Mouse (Mus musculus) intestine, embryonic 15.5 days (tissue): ENCODE results near the gene Nmrk2. TPM values are rescaled to one million over a fixed set of nuclear protein-coding genes. Genes with fewer than 3 reads are reported as not detected.

Source experiments
- ATAC-seq: fragments of 200-750 bp; cut with Nextera tagmentation; 2 replicates; pipeline ENCODE4 v1.8.0; 2017; ENCODE audit warnings: moderate TSS enrichment, moderate library complexity
- H3K27ac ChIP-seq: fragments of 300-500 bp; sonication (generic); 2 replicates; pipeline ENCODE4 v1.5.1; 2015; ENCODE audit warnings: mild to moderate bottlenecking, inconsistent platforms
- H3K27me3 ChIP-seq: fragments of 300-500 bp; sonication (generic); replicated peaks from 2 replicates; pipeline ENCODE4 v1.6.1; 2015; ENCODE audit warnings: inconsistent platforms
- H3K36me3 ChIP-seq: fragments of 300-500 bp; sonication (generic); 2 replicates; pipeline ENCODE4 v1.6.1; 2015; ENCODE audit warnings: inconsistent platforms
- H3K4me1 ChIP-seq: fragments of 300-500 bp; sonication (generic); replicated peaks from 2 replicates; pipeline ENCODE4 v1.6.1; 2015; ENCODE audit warnings: inconsistent platforms
- H3K4me2 ChIP-seq: fragments of 300-500 bp; sonication (generic); replicated peaks from 2 replicates; pipeline ENCODE4 v1.6.1; 2015; ENCODE audit warnings: mild to moderate bottlenecking, inconsistent platforms
- H3K4me3 ChIP-seq: fragments of 300-500 bp; sonication (generic); replicated peaks from 2 replicates; pipeline ENCODE4 v1.5.1; 2015; ENCODE audit warnings: inconsistent platforms
- H3K9ac ChIP-seq: fragments of 300-500 bp; sonication (generic); 2 replicates; pipeline ENCODE4 v1.6.1; 2015; ENCODE audit warnings: inconsistent platforms
- H3K9me3 ChIP-seq: fragments of 300-500 bp; sonication (generic); 2 replicates; pipeline ENCODE4 v1.6.1; 2016; ENCODE audit warnings: inconsistent platforms
- WGBS: fragments of 180-500 bp; shearing (Covaris S2); methylation state at CpG from one replicate; pipeline ENCODE4 v1.1.7; 2015; 5-methylcytosine and 5-hydroxymethylcytosine counted together
- polyA plus RNA-seq: library from polyadenylated mRNA; unstranded; fragments of >200 nt; fragmentation: Nextera tagmentation; extraction: Ambion mirVana; gene quantifications from 2 replicates; pipeline ENCODE4 v1.2.1, GENCODE M21; 2015

Nmrk2 gene
- polyA plus RNA-seq, 1 experiment from 2014 or later: not detected

- 1% methylated on average over 29 of the region's 29 CpGs for WGBS
- ATAC-seq: peak; percentile 50
Observed at GRCm38 (mm10) chr10:81168521-81169244, 33.2 kb downstream of the Nmrk2 start.

GRCm38 (mm10) chr10:81168087-81168431, 33.8 kb downstream of the Nmrk2 start:
- H3K4me3 ChIP-seq: peak overlapping the region; percentile 72
- H3K4me2 ChIP-seq: peak overlapping the region; percentile 89
- peaks cover 18% of the 10 kb centered on the region for H3K4me1 ChIP-seq
- H3K9ac ChIP-seq: peak overlapping the region; percentile 54
- H3K36me3 ChIP-seq: peaks cover 10% of the 10 kb centered on the region; the same call in 1 of the 2 replicates
- H3K27me3 ChIP-seq: no peaks in the 10 kb centered on the region
- peak overlapping the region; percentile 84 for H3K27ac ChIP-seq
- WGBS: 10% methylated on average over 5 of the region's 5 CpGs
- ATAC-seq: peak; percentile 60
- H3K9me3 ChIP-seq: no peaks in the 10 kb centered on the region

More at GRCm38 (mm10) chr10:81168521-81169244, 33.2 kb downstream of the Nmrk2 start:
- Histone ChIP-seq H3K4me2 (peak overlapping the region; percentile 89), H3K9me3 (no peaks in the 10 kb centered on the region), H3K27ac (peak overlapping the region; percentile 84), H3K27me3 (no peaks in the 10 kb centered on the region), H3K4me1 (peaks cover 23% of the 10 kb centered on the region), H3K9ac (peak overlapping the region; percentile 54), H3K4me3 (peak overlapping the region; percentile 72), H3K36me3 (peaks cover 6% of the 10 kb centered on the region; the same call in 1 of the 2 replicates)

GRCm38 (mm10) chr10:81167200-81168086, 34.4 kb downstream of the Nmrk2 start, which contains the start of gene Pias4:
Gene Pias4 (minus strand): TSS chr10:81167923.
- Histone ChIP-seq H3K27me3 (no peaks in the 10 kb centered on the region), H3K36me3 (peaks cover 13% of the 10 kb centered on the region; the same call in 1 of the 2 replicates), H3K9ac (peak within 1 kb of the TSS; percentile 74), H3K4me1 (peaks cover 16% of the 10 kb centered on the region), H3K27ac (peak within 1 kb of the TSS; percentile 84), H3K9me3 (no peaks in the 10 kb centered on the region), H3K4me3 (peak within 1 kb of the TSS; percentile 72), H3K4me2 (peak within 1 kb of the TSS; percentile 89)
- ATAC-seq: peak; percentile 92
- WGBS: under 1% methylated on average over 62 of the region's 64 CpGs

GRCm38 (mm10) chr10:81165118-81165517, 36.7 kb downstream of the Nmrk2 start:
- Histone ChIP-seq H3K4me2 (no peak overlapping the region), H3K4me3 (no peak overlapping the region), H3K27ac (no peak overlapping the region), H3K4me1 (peaks cover 23% of the 10 kb centered on the region), H3K9ac (no peak overlapping the region), H3K27me3 (no peaks in the 10 kb centered on the region), H3K9me3 (no peaks in the 10 kb centered on the region), H3K36me3 (peaks cover 27% of the 10 kb centered on the region)
- no peak for ATAC-seq
- WGBS: 67% methylated on average over 8 of the region's 8 CpGs

GRCm38 (mm10) chr10:81162318-81162652, 39.6 kb downstream of the Nmrk2 start:
- H3K36me3 ChIP-seq: peaks cover 29% of the 10 kb centered on the region
- H3K9me3 ChIP-seq: no peaks in the 10 kb centered on the region
- no peak overlapping the region for H3K4me2 ChIP-seq
- 60% methylated on average over 2 of the region's 2 CpGs for WGBS
- ATAC-seq: no peak
- H3K9ac ChIP-seq: no peak overlapping the region
- peaks cover 24% of the 10 kb centered on the region for H3K4me1 ChIP-seq
- H3K27ac ChIP-seq: no peak overlapping the region
- no peaks in the 10 kb centered on the region for H3K27me3 ChIP-seq
- no peak overlapping the region for H3K4me3 ChIP-seq

GRCm38 (mm10) chr10:81161602-81162317, 40.1 kb downstream of the Nmrk2 start:
- H3K27ac ChIP-seq: no peak overlapping the region
- H3K9ac ChIP-seq: no peak overlapping the region
- H3K27me3 ChIP-seq: no peaks in the 10 kb centered on the region
- no peak overlapping the region for H3K4me2 ChIP-seq
- WGBS: 66% methylated on average over 8 of the region's 8 CpGs
- no peak for ATAC-seq
- no peak overlapping the region for H3K4me3 ChIP-seq
- no peaks in the 10 kb centered on the region for H3K9me3 ChIP-seq
- H3K4me1 ChIP-seq: peaks cover 21% of the 10 kb centered on the region
- H3K36me3 ChIP-seq: peaks cover 35% of the 10 kb centered on the region

GRCm38 (mm10) chr10:81154736-81155135, 47.1 kb downstream of the Nmrk2 start:
- no peak overlapping the region for H3K27ac ChIP-seq
- WGBS: 75% methylated on average over 6 of the region's 6 CpGs

GRCm38 (mm10) chr10:81154313-81154712, 47.5 kb downstream of the Nmrk2 start:
- H3K27me3 ChIP-seq: no peaks in the 10 kb centered on the region
- H3K27ac ChIP-seq: no peak overlapping the region
- H3K4me1 ChIP-seq: peaks cover 11% of the 10 kb centered on the region; the same call in 1 of the 2 replicates
- H3K4me3 ChIP-seq: no peak overlapping the region
- no peaks in the 10 kb centered on the region for H3K9me3 ChIP-seq
- ATAC-seq: no peak
- H3K36me3 ChIP-seq: peaks cover 58% of the 10 kb centered on the region
- no peak overlapping the region for H3K9ac ChIP-seq
- 87% methylated on average over 12 of the region's 12 CpGs for WGBS
- H3K4me2 ChIP-seq: no peak overlapping the region

More at GRCm38 (mm10) chr10:81154736-81155135, 47.1 kb downstream of the Nmrk2 start:
- Histone ChIP-seq H3K9ac (no peak overlapping the region), H3K4me3 (no peak overlapping the region), H3K27me3 (no peaks in the 10 kb centered on the region), H3K9me3 (no peaks in the 10 kb centered on the region), H3K4me1 (peaks cover 12% of the 10 kb centered on the region; the same call in 1 of the 2 replicates), H3K36me3 (peaks cover 54% of the 10 kb centered on the region), H3K4me2 (no peak overlapping the region)
- ATAC-seq: no peak

GRCm38 (mm10) chr10:81152609-81153008, 49.2 kb downstream of the Nmrk2 start:
- WGBS: 70% methylated on average over 12 of the region's 12 CpGs
- ATAC-seq: 0 out of 2 replicates have a peak, but pooled peaks have one; percentile 27
- no peak overlapping the region for H3K9ac ChIP-seq
- H3K4me1 ChIP-seq: peaks cover 6% of the 10 kb centered on the region; the same call in 1 of the 2 replicates
- H3K27me3 ChIP-seq: no peaks in the 10 kb centered on the region
- peaks cover 71% of the 10 kb centered on the region for H3K36me3 ChIP-seq
- H3K27ac ChIP-seq: peak overlapping the region; percentile 51
- H3K9me3 ChIP-seq: no peaks in the 10 kb centered on the region
- H3K4me3 ChIP-seq: no peak overlapping the region
- H3K4me2 ChIP-seq: no peak overlapping the region

GRCm38 (mm10) chr10:81151261-81151660, 50.6 kb downstream of the Nmrk2 start:
- Histone ChIP-seq H3K36me3 (peaks cover 73% of the 10 kb centered on the region), H3K9me3 (no peaks in the 10 kb centered on the region), H3K27me3 (no peaks in the 10 kb centered on the region), H3K27ac (no peak overlapping the region), H3K4me2 (no peak overlapping the region), H3K4me3 (no peak overlapping the region), H3K9ac (no peak overlapping the region), H3K4me1 (peaks cover 15% of the 10 kb centered on the region)
- 76% methylated on average over 6 of the region's 6 CpGs for WGBS
- no peak for ATAC-seq
